Mouse (Mus musculus): Measurements from ENCODE around the gene Cops3.
"Not testable (repeated sequence)": the region's sequence is repeated elsewhere in the genome, so short reads cannot be mapped to it uniquely, and the experiment has no call there.

The Cops3 gene

GRCm38 (mm10) chr11:59839459-59840126 lies at the start of gene Cops3:
Gene Cops3, minus strand, starts transcription at chr11:59839838.
- peak; percentile 88 to 91 for DNase-seq

- DNase-seq: no peak
Measured at GRCm38 (mm10) chr11:59888151-59888550, 48.5 kb upstream of the Cops3 start.

- DNase-seq: no peak
Measured at GRCm38 (mm10) chr11:59886952-59887351, 47.3 kb upstream of the Cops3 start.

GRCm38 (mm10) chr11:59885217-59885986 lies 45.8 kb upstream of the Cops3 start:
- DNase-seq: no peak

- peak in 1 of 2 experiments; percentile 65 for DNase-seq
Measured at GRCm38 (mm10) chr11:59880031-59880430, 40.4 kb upstream of the Cops3 start.

GRCm38 (mm10) chr11:59872124-59872523 lies 32.5 kb upstream of the Cops3 start:
- no peak for DNase-seq

- no peak for DNase-seq
Measured at GRCm38 (mm10) chr11:59864316-59864715, 24.7 kb upstream of the Cops3 start.

GRCm38 (mm10) chr11:59860467-59860866 lies 20.8 kb upstream of the Cops3 start:
- no peak for DNase-seq

- no peak for DNase-seq
Measured at GRCm38 (mm10) chr11:59852865-59853264, 13.2 kb upstream of the Cops3 start.

- DNase-seq: peak; percentile 58 to 80
Measured at GRCm38 (mm10) chr11:59847891-59848884, 8.6 kb upstream of the Cops3 start.

- DNase-seq: peak; percentile 23 to 52
Measured at GRCm38 (mm10) chr11:59847131-59847530, 7.5 kb upstream of the Cops3 start.

GRCm38 (mm10) chr11:59846311-59846710 lies 6.7 kb upstream of the Cops3 start:
- DNase-seq: no peak

- DNase-seq: peak; percentile 89 to 91
Measured at GRCm38 (mm10) chr11:59839008-59839458, 605 bp downstream of the Cops3 start, which contains the start of gene Nt5m. Gene Nt5m, plus strand, starts transcription at chr11:59839447.

- no peak for DNase-seq
Measured at GRCm38 (mm10) chr11:59838426-59838825, 1.2 kb downstream of the Cops3 start.

- not testable (repeated sequence) for DNase-seq
Measured at GRCm38 (mm10) chr11:59837789-59838188, 1.8 kb downstream of the Cops3 start.

GRCm38 (mm10) chr11:59821625-59822024 lies 18.0 kb downstream of the Cops3 start:
- no peak for DNase-seq

- no peak for DNase-seq
Measured at GRCm38 (mm10) chr11:59817916-59818315, 21.7 kb downstream of the Cops3 start.

GRCm38 (mm10) chr11:59815482-59816065 lies 24.1 kb downstream of the Cops3 start:
- DNase-seq: no peak

- no peak for DNase-seq
Measured at GRCm38 (mm10) chr11:59814936-59815335, 24.7 kb downstream of the Cops3 start.

- no peak for DNase-seq
Measured at GRCm38 (mm10) chr11:59814311-59814710, 25.3 kb downstream of the Cops3 start.

GRCm38 (mm10) chr11:59813276-59813675 lies 26.4 kb downstream of the Cops3 start:
- DNase-seq: no peak

- DNase-seq: no peak
Measured at GRCm38 (mm10) chr11:59811211-59811610, 28.4 kb downstream of the Cops3 start.
